Mouse (Mus musculus) layer of hippocampus, adult 18-20 months (tissue): ENCODE results near the gene Ivd. TPM values are rescaled to one million over a fixed set of nuclear protein-coding genes. Genes with fewer than 3 reads are reported as not detected.
A peak's percentile ranks its signal among the peaks of the same experiment; 100 is the strongest.

Experiments used
- DNase-seq, 2 experiments: peaks; one replicate each; pipeline ENCODE4 v3.0.0; 2022; ENCODE audit warnings: low spot score in 2 of 2
- long read RNA-seq: library from polyadenylated mRNA; stranded (forward); transcript quantifications from one replicate; pipeline ENCODE4 v2.0.0, GENCODE M21; 2021
- total RNA-seq, 2 experiments: library from RNA; stranded (reverse); gene quantifications; 2 replicates each; pipeline ENCODE4 v1.2.3; 2021

Ivd gene
- 100 to 1,000 TPM in 1 of 2 experiments, 10 to 100 TPM in 1; 94.5 to 101 TPM for total RNA-seq
- long read RNA-seq, transcript Ivd-201 (12 exons, 3,665 nt), result major isoform, 60 of 84 reads
- long read RNA-seq, partial matches to known transcripts, result 8 of 84 reads
- long read RNA-seq, other reads (novel, unspliced or antisense), result 16 of 84 reads

- DNase-seq, result peak; percentile 91 to 97
Measured at GRCm38 (mm10) chr2:118861454-118862339, at the start of gene Ivd. Gene Ivd, plus strand, starts transcription at chr2:118861954.

DNA sequence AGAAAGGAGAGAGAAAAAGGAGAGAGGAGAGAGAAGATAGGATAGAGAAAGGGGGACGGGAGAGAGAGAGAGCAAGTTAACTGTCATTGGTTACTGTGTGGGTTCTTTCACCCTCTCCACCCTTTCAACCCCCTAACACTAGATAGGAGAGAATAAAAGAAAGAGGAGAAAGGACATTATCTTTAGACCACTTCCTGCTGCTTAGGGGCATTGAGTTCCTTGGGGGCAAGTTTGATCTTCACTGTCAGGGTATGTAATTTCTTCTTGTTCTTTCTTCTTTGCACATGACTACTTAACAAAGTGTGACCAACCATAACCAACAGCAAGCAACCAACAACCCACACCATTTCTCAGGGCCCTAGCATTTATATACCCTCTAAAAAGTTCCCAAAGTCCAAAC, 49.0 kb upstream of the Ivd start:
- DNase-seq, result no peak

GRCm38 (mm10) chr2:118813981-118814836, 47.5 kb upstream of the Ivd start, which contains the start of gene Knstrn:
Gene Knstrn, plus strand, starts transcription at chr2:118814003.
- peak; percentile 81 to 89 for DNase-seq

GRCm38 (mm10) chr2:118822800-118823199, 39.0 kb upstream of the Ivd start:
- no peak for DNase-seq

- no peak for DNase-seq
Measured at GRCm38 (mm10) chr2:118824396-118824795, 37.4 kb upstream of the Ivd start.

DNA sequence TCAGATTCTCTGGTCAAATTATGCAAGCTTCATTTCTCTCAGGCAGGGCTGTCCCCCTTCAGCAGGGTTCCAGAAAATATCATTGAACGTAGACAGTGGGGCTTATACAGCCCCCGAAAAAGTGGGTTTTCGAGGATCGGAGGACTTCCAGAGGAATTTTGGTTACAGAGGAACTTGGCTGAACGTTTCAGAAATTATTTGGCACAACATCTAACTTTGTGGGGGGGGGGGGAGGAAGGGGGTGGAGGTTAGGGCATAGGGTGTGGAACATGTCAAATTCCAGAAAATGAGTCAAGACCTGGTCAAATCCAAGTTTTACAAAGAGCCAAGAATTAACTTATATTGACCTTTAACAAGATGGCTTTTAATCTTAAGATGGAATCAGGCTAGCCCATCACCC, 32.7 kb upstream of the Ivd start:
- no peak for DNase-seq

DNA sequence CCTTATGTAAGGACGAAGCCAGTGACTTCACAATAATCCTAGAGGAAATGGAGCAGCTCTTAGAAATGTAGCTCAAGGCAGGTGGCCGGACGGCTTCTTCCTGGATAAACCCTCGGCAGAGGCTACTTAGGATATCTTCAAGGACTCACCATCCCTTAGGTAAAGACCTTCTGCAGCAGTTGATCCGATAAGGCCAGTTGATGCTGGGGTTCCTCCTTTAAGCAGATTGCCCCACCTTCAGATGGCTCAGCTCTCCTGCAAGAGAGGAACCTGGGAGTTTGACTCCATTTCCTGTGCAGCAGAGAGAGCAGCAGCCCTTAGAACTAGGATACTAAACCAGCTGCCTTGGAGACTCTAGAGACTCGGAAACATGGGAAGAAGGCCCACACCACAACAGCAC, 27.7 kb upstream of the Ivd start:
- DNase-seq, result no peak

DNA sequence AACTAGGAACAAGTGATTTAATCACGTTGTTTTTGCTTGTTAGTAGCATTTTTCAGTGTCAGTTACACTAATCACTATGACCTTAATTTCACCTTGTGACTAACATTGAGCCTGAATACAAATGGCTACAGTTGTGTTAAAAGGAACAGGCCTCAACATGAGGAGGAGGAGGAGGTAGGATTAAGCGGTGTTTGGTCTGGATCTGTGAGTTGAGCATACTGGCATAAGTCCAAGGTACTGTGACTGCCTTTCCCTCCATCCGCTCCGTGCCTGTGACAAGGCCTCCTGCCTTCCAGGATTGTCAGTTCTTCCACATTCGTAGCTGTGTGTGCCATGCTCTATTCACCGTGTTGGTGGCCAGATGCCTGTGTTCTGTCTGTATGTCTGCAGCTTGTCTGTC, 26.6 kb upstream of the Ivd start:
- DNase-seq, result no peak

- DNase-seq, result no peak
Measured at GRCm38 (mm10) chr2:118838330-118838729, 23.4 kb upstream of the Ivd start.

DNA sequence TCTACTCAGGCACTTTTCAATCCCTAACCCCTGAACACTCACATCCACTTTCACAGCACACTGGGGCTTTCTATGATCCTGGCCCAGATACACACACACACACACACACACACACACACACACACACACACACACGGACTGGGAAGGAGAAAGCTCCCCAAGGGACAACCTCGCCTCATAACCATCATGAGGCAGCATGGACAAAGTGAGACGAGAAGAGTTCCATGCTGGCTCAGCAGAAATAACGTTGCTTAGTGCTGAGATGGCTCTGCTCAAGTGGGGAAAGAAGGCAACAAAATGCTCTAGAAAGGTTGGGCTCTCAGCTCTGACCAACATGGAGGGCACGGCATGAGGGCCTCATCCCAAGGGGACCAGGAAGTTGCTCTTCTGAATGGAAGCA, 20.6 kb upstream of the Ivd start:
- no peak for DNase-seq

DNA sequence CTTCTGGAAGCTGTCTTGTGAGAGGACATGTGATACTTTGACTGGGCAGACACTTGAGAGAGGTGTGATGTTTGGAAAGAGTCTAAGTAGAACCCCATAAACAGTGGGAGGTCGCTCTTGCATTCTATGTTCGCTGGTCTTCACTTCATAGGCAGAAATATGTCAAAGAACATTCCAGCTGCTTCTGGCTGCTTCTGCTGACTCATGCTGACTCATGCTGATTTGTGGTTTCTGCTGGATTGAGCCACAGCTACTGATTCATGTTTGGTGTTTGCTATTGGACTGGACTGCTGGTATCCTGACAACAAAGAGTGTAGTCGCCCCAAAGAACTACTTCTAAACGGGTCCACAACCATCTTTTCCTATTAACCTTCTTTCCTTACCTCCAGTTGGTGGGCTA, 20.0 kb upstream of the Ivd start:
- no peak for DNase-seq

- DNase-seq, result no peak
Measured at GRCm38 (mm10) chr2:118844427-118844826, 17.3 kb upstream of the Ivd start.

GRCm38 (mm10) chr2:118846246-118846645, 15.5 kb upstream of the Ivd start:
- no peak for DNase-seq

- DNase-seq, result no peak
Measured at GRCm38 (mm10) chr2:118851756-118852155, 10.0 kb upstream of the Ivd start.

DNA sequence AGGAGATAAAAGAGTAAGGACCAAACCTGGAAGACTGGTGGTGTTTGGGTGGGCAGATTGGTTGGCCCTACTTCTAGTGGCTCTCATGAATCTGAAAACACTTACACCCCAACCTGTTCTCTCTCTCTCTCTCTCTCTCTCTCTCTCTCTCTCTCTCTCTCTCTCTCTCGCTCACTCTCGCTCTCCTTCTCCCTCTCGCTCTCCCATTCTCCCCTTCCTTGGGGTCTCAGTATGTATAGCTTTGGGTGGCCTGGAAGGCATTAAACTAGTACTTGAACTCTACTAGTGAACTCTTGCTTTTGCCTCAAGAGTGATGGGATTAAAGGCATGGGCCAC, 554 bp downstream of the Ivd start:
- DNase-seq, result no peak

- no peak for DNase-seq
Measured at GRCm38 (mm10) chr2:118870601-118871000, 8.8 kb downstream of the Ivd start.

DNA sequence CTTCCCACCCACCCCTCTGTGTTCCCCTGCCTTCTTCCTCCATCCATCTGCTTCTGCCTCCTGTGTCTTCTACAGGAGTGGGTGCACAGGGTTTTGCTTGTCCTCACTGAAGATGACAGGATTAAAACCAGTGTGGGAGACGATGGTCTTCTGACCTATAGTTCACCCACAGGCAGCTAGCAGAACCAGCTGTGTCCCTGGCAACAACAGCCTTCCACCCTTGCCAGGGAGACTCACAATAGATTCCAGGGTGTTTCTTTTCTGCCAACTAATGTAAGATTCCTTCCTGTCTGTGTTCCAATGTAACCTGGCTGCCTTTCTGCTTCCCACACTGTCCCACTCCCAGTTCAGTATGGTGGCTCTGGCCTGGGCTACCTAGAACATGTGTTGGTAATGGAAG, 9.3 kb downstream of the Ivd start:
- peak; percentile 35 to 51 for DNase-seq

DNA sequence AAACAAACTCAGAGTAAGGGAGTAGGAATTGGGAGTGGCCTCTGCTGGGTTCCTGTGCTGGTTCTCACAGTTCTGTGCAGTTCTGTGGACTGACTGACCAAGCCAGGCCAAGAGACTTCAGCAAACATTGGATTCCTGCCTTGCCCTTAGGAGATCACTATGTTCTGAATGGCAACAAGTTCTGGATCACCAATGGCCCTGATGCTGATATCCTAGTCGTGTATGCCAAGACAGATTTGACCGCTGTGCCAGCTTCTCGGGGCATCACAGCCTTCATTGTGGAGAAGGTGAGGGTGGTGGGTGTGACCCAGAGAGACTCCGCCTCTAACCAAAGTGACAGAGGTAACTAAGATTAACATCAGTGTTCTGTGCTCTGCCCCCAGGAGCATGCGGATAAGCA, 11.3 kb downstream of the Ivd start:
- DNase-seq, result no peak

DNA sequence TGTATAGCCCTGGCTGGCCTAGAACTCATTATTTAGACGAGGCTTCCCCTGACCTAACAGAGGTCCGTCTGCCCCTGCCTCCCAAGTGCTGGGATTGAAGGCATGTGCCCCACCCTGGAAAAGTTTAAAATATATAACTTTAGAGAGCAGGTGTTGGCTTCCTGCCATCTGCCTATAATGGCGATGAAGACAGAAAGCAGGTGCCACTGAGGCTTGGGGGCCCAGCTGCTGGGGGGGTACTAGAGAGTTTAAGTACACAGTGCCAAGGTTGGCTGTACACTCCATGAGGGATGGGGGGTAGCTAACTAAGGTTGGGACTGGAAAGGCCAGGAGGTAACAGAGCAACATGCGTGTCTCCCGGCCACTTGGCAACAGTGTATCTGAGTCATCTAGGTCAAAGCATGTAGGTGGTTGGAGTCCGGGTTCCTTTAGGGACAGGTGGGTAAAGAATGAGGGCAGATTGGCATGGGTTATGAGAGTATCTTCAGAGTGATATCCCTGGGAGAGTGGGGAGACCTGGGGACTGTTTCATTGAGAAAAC, 12.2 kb downstream of the Ivd start:
- DNase-seq, result no peak

- DNase-seq, result no peak
Measured at GRCm38 (mm10) chr2:118875316-118875715, 13.6 kb downstream of the Ivd start.

DNA sequence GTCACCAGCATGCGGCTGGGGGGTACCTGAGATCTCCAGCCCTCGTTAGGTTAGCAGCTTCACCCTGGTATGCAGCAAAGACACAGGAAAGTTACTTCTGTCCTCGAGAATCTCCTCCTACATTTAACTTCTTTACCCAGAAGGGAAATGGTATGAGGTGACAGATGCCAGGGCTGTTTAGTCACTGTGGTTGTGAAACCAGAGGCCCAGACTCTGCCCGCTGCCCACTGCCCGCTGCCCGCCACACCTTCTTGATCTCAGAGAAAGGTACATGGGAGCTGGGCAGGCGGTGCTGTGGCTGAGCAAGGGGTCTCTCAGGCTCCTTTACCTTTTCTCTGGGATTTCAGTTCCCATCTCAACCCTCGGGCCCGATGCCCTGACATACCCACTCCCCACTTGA, 14.7 kb downstream of the Ivd start:
- DNase-seq, result no peak

DNA sequence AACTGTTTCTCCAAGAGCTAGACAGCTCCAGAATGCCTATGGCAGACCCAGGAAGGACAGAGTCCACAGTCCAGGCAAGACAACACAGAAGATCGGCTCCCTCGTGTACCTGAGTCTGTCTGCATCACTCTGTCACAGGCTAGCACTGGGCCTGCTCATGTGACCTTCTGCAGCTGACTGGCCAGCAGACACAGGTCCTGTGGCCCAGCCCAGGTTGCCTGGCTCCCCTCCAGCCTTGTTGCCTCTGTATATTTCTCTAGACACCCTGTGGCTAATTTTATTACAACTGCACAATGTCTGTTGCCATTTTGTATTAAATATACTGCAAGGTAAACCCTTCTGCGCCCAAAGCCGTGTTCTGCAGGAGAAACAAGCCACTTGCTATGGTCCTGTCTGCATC, 19.3 kb downstream of the Ivd start:
- no peak for DNase-seq
